Mouse (Mus musculus) heart, adult 2 months (tissue): ENCODE measurements around the gene Defb21. TPM values are rescaled to one million over a fixed set of nuclear protein-coding genes. Genes with fewer than 3 reads are reported as not detected.

Experiments
- DNase-seq, 2 experiments: peaks; one replicate each; pipeline ENCODE4 v3.0.0; 2021
- H3K27ac ChIP-seq: fragments of 200-600 bp; 2 replicates; pipeline ENCODE4 v1.8.1; 2022
- H3K27me3 ChIP-seq: fragments of 200-500 bp; 2 replicates; pipeline ENCODE4 v1.6.1; 2012; ENCODE audit warnings: mild to moderate bottlenecking, low read length, inconsistent platforms, mixed read lengths; ENCODE audit not compliant: control insufficient read depth, insufficient read depth
- H3K36me3 ChIP-seq: fragments of 200-500 bp; 2 replicates; pipeline ENCODE4 v1.6.1; 2012; ENCODE audit warnings: low read length, inconsistent platforms; ENCODE audit not compliant: control insufficient read depth, insufficient read depth
- H3K4me1 ChIP-seq: fragments of 200-500 bp; 2 replicates; pipeline ENCODE4 v1.6.1; 2011; ENCODE audit warnings: low read length; ENCODE audit not compliant: control insufficient read depth, insufficient read depth
- H3K4me3 ChIP-seq: fragments of 200-600 bp; 2 replicates; pipeline ENCODE4 v1.8.1; 2022
- H3K79me2 ChIP-seq: fragments of 200-500 bp; replicated peaks from 2 replicates; pipeline ENCODE4 v1.6.1; 2012; ENCODE audit warnings: mild to moderate bottlenecking, inconsistent platforms, low read length, moderate library complexity, mixed read lengths; ENCODE audit not compliant: control insufficient read depth, insufficient read depth
- H3K9ac ChIP-seq: fragments of 200-500 bp; 2 replicates; pipeline ENCODE4 v1.6.1; 2012; ENCODE audit warnings: low read depth, mild to moderate bottlenecking, control low read depth, inconsistent platforms, low read length, mixed read lengths
- CTCF ChIP-seq: fragments of 200-600 bp; IDR thresholded peaks from 2 replicates; pipeline ENCODE4 v1.8.1; 2022; ENCODE audit warnings: antibody characterized with exemption, mild to moderate bottlenecking, moderate library complexity
- EP300 ChIP-seq: fragments of 200-500 bp; IDR thresholded peaks from 2 replicates; pipeline ENCODE4 v1.6.1; 2011; ENCODE audit warnings: low read depth, low read length, control low read depth; ENCODE audit not compliant: insufficient read depth
- POLR2A ChIP-seq: fragments of 200-500 bp; IDR thresholded peaks from 2 replicates; pipeline ENCODE4 v1.6.1; 2011; ENCODE audit warnings: mild to moderate bottlenecking, low read depth, low read length, control low read depth; ENCODE audit not compliant: insufficient read depth
- WGBS: fragments of 180-500 bp; shearing (Covaris S2); methylation state at CpG from one replicate; pipeline ENCODE4 v1.1.7; 2018; 5-methylcytosine and 5-hydroxymethylcytosine counted together
- intact Hi-C: fragments of 180-260 bp; cut with DNase I; formaldehyde crosslinking; loops from one replicate; pipeline ENCODE4 v1.15.1; 2025
- polyA plus RNA-seq: library from polyadenylated mRNA; depleted of rRNA; stranded (reverse); fragments of >200 nt; gene quantifications from 2 replicates; pipeline ENCODE4 v1.2.3, GENCODE M21; 2012
- total RNA-seq, 2 experiments: library from RNA; stranded (reverse); gene quantifications; 2 replicates each; pipeline ENCODE4 v1.2.3; 2021

Gene Defb21
- total and polyA plus RNA-seq, 3 experiments: not detected

DNA sequence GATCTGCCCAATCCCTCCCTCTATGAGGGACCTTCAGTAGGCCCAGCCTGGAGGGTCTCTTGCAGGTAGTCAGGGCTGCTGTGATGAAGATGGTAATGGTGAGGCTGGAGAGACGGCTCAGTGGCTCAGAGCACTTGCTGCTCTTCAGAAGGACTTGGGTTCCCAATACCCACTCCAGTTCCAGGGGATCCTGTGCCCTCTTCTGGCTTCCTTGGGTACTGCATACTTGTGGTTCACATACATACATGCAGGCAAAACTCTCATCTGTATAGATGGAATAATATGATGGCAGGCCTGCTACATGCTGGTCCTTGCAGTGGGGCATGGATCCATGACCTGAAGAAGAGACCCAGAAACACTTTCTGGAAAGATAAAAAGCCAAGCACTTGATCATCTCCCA, 36.2 kb downstream of the Defb21 start:
- Histone ChIP-seq H3K4me3 (no peak overlapping the region), H3K27ac (no peak overlapping the region), H3K4me1 (no peaks in the 10 kb centered on the region), H3K79me2 (no peaks in the 10 kb centered on the region), H3K36me3 (no peaks in the 10 kb centered on the region), H3K27me3 (no peaks in the 10 kb centered on the region), H3K9ac (no peak overlapping the region)
- no peak for DNase-seq
- WGBS: 100% methylated on average over 1 of the region's 1 CpGs
- intact Hi-C loops: no loop called here
- TF ChIP-seq EP300 (no peak), POLR2A (no peak), CTCF (no peak)

DNA sequence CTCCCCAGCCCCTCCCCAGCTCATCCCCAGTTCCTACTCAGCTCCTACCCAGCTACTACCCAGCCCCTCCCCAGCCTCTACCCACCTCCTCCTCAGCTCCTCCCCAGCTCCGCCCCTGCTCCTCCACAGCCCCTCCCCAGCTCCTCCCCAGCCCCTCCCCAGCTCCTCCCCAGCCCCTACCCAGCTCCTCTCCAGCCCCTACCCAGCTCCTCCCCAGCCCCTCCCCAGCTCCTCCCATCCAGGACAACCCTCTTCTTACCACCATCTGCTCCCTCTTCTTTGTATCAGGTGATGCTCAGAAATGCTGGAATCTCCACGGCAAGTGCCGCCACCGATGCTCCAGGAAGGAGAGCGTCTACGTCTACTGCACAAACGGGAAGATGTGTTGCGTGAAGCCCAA, 39.6 kb downstream of the Defb21 start:
- intact Hi-C loops: loop anchor here (10.0 kb wide), 2 partner anchors 153 to 223 kb away; partner anchors contain the start of gene Bcl2l1
- no peak for DNase-seq
- H3K4me1 ChIP-seq: no peaks in the 10 kb centered on the region; the same call in 1 of the 2 replicates
- no peak overlapping the region for H3K9ac ChIP-seq
- no peak overlapping the region for H3K4me3 ChIP-seq
- H3K27ac ChIP-seq: no peak overlapping the region
- WGBS: 51% methylated on average over 7 of the region's 8 CpGs
- H3K36me3 ChIP-seq: no peaks in the 10 kb centered on the region
- H3K27me3 ChIP-seq: no peaks in the 10 kb centered on the region
- no peaks in the 10 kb centered on the region for H3K79me2 ChIP-seq
- TF ChIP-seq EP300 (no peak), CTCF (no peak), POLR2A (no peak)

DNA sequence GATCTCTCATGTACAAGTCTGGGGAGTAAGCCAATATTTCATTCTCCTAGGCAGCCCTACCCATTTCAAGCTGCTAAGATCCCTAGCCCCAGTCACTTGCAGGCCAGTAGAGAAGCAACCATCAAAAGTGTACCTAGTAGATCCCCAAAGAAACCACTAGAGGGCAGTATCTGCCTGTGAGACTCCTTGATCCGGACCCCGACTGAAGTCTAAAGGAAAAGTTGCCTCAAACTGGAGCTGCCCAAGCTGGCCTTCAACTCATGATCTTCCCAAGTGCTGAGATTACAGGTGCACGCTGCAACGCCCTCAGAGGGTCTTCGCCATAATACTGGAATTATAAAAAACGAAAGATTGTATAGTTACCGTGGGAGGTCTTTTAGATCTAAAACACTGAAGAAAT, 43.0 kb downstream of the Defb21 start:
- peak in 1 of 2 experiments; percentile 44 for DNase-seq

DNA sequence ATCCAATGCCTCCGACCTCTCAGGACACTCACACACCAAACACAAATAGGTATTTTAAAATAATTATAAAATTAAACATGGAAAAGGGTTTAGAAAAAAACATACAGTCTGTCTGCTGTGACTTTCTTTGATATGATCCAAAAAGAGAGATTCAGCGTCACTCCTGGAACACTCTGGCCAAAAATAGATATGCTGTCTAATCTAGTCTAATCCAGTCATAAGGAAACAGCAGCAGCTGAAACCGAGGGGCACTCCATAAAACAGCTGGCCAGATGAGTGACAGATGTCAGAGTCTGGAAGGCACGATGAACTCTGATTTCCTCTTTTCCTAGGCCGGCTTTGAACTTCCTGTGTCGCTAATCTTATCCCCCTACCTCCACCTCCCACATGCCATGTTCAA, 43.9 kb downstream of the Defb21 start:
- intact Hi-C loops: loop anchor here (10.0 kb wide), 2 partner anchors 148 to 218 kb away; partner anchors contain the start of gene Bcl2l1
- WGBS: 40% methylated on average over 6 of the region's 6 CpGs

More for the DNA sequence above, 43.0 kb downstream of the Defb21 start:
- intact Hi-C loops: loop anchor here (1.0 to 10.0 kb wide), 3 partner anchors 42 to 219 kb away; partner anchors contain the start of gene Bcl2l1
- Histone ChIP-seq H3K4me1 (peaks cover 3% of the 10 kb centered on the region), H3K36me3 (no peaks in the 10 kb centered on the region), H3K27me3 (no peaks in the 10 kb centered on the region), H3K4me3 (no peak overlapping the region), H3K27ac (no peak overlapping the region), H3K9ac (no peak overlapping the region), H3K79me2 (no peaks in the 10 kb centered on the region)
- 12% methylated on average over 7 of the region's 7 CpGs for WGBS
- TF ChIP-seq CTCF (no peak; the same call in 1 of the 2 replicates), EP300 (peak; percentile 70), POLR2A (no peak)

DNA sequence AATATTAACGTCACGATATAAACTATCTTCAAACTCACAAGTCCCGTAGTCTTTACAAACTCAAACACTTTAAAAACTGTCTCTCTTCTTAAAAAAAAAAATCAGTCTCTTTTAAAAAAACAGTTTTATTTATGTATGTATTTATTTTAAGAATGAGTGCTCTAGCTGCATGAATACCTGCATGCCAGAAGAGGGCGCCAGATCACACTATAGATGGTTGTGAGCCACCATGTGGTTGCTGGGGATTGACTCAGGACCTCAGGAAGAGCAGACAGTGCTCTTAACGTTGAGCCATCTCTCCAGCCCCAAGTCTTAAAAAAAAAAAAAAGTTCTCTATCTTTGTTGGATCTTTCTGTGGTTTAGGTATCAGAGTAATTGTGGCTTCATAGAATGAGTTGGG, 44.8 kb downstream of the Defb21 start:
- no peaks in the 10 kb centered on the region for H3K79me2 ChIP-seq
- no peak overlapping the region for H3K4me3 ChIP-seq
- no peaks in the 10 kb centered on the region for H3K27me3 ChIP-seq
- no peak overlapping the region for H3K9ac ChIP-seq
- H3K36me3 ChIP-seq: no peaks in the 10 kb centered on the region
- TF ChIP-seq EP300 (no peak), CTCF (peak; percentile 57)
- intact Hi-C loops: loop anchor here (10.0 kb wide), 2 partner anchors 147 to 217 kb away; partner anchors contain the start of gene Bcl2l1
- H3K4me1 ChIP-seq: peaks cover 5% of the 10 kb centered on the region
- 73% methylated on average over 5 of the region's 5 CpGs for WGBS
- no peak for DNase-seq
- H3K27ac ChIP-seq: no peak overlapping the region

More for the DNA sequence above, 43.9 kb downstream of the Defb21 start:
- Histone ChIP-seq H3K9ac (no peak overlapping the region), H3K4me3 (no peak overlapping the region), H3K27me3 (no peaks in the 10 kb centered on the region), H3K27ac (no peak overlapping the region), H3K4me1 (peaks cover 5% of the 10 kb centered on the region), H3K36me3 (no peaks in the 10 kb centered on the region), H3K79me2 (no peaks in the 10 kb centered on the region)
- no peak for TF ChIP-seq POLR2A
- no peak for TF ChIP-seq CTCF
- no peak for TF ChIP-seq EP300
- DNase-seq: no peak

DNA sequence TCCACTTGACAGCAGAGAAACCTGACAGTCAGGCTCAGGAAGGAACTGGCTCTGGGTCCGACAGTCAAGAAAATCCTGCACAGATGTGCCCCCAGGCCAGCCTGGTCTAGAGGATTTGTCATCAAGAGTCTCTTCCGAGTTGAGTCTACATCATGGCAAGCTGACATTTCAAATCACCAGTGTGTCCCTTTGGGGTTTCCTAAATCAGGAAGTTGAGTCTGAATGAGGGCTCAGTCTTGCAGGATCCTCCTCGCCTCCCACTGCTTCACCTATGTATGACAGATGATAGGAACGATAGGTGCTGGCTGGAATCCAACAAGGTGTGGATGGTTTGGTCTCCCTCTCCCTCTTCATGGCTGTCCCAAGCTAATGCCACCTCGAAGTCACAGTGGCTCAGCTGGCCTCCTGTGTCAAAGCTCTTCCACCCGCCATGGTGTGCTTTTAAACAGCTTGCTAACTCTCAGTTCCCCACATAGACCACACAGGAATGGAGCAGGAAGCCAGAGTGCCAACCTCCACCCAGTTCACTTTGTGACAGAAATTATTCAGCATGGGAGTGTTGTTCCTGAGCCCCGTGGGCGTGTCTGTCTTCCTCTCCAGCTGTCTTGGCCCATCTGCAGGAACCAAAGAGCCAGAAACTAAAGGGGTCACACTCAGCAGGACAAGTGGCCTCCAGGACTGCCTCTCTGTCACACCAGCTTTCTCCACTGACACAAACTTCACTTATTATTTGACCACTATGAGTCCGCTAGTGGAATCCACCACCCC, 48.0 kb downstream of the Defb21 start:
- no peaks in the 10 kb centered on the region for H3K27me3 ChIP-seq
- H3K4me1 ChIP-seq: peaks cover 5% of the 10 kb centered on the region
- H3K27ac ChIP-seq: peak overlapping the region; percentile 41
- H3K4me3 ChIP-seq: no peak overlapping the region
- WGBS: 46% methylated on average over 9 of the region's 9 CpGs
- intact Hi-C loops: no loop called here
- DNase-seq: peak in 1 of 2 experiments; percentile 58
- no peaks in the 10 kb centered on the region for H3K36me3 ChIP-seq
- H3K79me2 ChIP-seq: no peaks in the 10 kb centered on the region
- no peak overlapping the region for H3K9ac ChIP-seq
- TF ChIP-seq CTCF: no peak
- no peak for TF ChIP-seq EP300
- no peak for TF ChIP-seq POLR2A
